Mouse (Mus musculus) embryo, embryonic 10 days (tissue): ENCODE measurements around the gene Gys1.
"Not testable (repeated sequence)": the region's sequence is repeated elsewhere in the genome, so short reads cannot be mapped to it uniquely, and the experiment has no call there.

Source experiments
- DNase-seq: peaks from one replicate; pipeline ENCODE4 v3.0.0-alpha.2; 2015; ENCODE audit warnings: low spot score

Gys1 gene

DNA sequence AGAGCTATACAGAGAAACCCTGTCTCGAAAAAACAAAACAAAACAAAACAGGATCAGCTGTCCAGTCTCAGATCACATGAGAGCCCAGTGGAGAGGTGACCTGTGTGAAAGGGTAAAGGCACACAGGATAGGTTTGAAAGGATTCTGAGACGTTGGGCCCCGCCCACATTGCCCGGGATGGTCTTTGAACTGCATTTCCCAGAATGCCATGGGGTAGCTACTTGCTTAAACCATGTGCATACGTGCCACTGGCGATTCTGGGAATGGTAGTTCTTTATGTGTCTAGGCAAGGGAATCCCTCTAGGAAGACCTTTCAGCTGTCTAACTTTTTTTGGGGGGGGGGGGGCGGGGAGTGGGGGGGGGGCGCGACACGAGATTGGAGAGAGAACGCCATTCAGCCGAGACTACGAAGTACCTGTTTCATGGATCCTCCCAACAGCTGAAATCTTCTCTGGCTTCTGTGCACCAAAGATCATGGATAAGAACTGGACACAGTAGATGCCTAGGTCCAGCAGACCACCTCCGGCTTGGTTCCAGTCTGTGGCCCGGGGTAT, 46.8 kb downstream of the Gys1 start, which contains the start of gene Tulp2:
Gene Tulp2 (plus strand): TSS at position 504 of the 554 bp plus-strand sequence.
- peak; percentile 80 for DNase-seq

DNA sequence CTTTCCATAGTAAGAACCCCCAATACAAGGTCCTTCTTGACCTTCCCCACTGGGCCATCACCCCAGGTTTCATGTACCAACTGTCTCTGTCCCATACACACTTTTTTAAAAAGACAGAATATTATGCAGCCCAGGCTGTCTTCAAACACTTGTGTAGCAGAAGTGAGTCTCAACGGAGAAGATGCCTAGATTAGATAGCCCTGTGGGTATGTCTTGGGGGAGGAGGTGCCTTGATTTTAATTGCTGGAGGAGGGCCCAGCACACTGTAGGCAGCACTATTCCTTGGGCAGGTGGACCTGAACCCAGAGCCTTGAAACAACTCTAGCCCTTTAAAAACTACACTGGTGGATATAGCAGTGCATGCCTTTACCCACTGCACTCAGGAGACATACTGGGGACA, 47.5 kb downstream of the Gys1 start:
- DNase-seq = no peak

DNA sequence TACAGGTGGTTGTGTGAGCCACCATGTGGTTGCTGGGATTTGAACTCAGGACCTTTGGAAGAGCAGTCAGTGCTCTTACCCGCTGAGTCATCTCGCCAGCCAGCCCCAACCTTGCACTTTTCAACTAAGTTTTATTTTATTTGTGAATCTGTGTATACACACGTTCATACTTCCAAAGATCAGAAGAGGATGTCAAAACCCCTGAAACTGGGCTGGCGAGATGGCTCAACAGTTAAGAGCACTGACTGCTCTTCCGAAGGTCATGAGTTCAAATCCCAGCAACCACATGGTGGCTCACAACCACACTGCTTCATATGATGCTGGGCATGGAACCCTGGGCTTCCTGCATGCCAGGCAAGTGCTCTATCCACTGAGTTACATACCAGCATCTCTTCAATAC, 50.3 kb downstream of the Gys1 start:
- not testable (repeated sequence) for DNase-seq

DNA sequence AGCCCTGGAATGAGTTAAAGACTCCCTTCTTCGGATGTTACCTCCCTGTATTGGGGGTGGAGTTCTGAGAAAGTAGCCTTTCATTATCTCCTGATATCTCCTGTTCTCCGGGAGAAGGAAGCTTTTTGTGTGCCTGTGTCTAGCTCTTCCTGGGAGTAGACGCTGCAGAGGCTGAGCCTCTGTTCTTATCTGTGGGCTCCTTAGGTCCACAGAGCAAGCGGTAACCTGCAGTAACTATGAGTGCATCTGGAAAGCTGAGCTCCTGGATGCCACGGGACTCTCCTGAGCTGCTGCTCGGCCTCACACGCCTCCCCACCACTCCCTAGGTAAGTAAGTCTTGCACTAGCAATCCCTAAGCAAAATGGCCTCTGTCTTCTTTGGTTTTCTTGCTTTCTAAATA, 51.5 kb downstream of the Gys1 start:
- DNase-seq = no peak

DNA sequence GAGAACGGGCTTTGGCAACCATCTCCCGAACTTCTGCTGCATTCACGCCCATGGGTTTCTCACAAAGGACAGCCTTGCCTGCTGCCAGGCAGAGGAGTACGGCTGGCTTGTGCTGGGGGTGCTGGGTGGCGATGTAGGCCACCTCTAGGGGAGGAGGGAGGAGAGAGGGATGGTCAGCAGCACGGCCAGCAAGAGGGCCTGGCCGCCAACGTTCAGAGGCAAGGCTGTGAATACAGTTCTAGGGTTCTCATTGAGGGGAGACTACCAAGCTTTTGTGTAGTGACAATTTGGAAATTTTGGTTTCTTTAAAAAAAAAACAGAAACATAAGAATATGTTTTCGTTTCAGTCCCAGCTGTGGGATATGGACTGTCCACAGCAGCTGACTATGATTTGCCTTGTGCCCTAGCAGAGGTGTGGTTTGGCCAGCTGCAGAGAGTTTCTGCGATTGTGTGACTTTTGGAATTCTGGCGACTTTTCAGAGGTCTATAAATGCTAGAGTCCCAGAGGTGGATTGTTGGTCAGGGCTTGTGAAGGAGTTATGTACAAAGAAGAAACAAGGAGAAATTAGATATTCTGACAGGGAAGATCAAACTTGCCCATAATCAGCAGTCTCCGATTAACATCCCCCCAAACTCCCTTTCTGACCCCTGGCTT, 52.2 kb downstream of the Gys1 start, which contains the start of gene Gm45808:
Gene Gm45808 (minus strand): TSS at position 51 of the 655 bp plus-strand sequence.
- no peak for DNase-seq

DNA sequence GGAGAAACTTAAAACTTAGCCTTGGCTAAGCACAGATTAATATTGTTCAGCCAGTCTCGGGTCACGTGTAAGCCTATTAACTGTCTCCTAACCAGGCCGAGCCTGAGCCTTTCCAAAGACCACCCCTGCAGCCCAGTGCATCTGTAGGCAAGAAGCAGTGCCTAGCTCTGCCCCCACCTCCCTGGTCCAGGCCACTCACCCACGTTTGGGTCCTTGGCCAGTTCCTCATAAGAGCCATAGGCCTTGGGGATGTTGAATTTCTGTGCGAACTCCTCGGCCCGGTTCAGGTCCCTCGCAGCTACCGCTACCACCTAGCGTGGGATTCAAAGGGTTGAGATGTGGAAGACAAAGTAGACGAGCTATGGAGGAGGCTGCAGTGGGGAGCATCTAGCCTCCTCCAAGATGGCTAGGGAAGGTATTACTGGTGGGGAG, 53.2 kb downstream of the Gys1 start:
- peak; percentile 32 for DNase-seq

DNA sequence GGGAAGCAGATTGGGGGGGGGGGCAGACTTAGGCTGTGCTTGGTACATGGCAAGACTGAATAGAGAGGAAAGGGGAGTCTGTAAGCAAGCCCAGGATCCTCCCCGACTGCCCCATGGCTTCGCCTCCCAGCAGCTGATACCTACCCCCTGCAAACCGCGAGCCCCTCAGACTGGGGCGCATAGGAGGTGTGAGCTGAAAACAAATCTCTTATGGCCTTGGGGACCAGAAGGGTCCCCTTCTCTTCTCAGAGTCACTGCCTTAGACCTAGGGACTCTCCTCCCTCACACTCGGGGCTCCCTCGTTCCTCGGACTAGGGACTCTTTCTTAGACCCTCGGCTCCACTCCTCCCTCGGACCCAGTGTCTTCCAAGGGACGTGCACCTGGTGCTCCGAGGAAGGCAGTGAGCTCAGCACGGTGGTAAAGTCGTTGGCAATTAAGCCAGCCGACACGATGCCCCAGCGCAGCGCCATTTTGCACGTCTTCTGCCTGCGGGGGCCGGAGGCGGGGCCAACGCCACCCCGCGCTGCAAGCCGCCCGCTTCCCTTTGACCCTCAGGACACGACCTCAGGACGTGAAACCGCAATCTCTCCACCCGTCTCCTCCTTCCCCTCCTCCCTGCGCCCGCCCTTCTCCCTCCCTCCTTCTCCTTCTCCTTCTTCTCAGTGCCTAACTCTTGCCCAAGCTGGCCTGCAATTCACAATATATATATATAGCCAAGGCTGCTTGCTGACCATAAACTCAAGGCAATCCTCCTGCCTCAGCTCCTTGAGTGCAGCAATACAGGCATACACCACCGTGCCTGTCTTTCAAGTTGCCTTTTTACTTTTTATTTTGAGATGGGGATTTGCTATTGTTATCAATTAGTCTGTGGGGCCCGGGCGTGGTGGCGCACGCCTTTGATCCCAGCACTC, 53.9 kb downstream of the Gys1 start, which contains the start of gene Dhdh:
Gene Dhdh (minus strand): TSS at position 513 of the 912 bp plus-strand sequence.
- DNase-seq = peak; percentile 82

DNA sequence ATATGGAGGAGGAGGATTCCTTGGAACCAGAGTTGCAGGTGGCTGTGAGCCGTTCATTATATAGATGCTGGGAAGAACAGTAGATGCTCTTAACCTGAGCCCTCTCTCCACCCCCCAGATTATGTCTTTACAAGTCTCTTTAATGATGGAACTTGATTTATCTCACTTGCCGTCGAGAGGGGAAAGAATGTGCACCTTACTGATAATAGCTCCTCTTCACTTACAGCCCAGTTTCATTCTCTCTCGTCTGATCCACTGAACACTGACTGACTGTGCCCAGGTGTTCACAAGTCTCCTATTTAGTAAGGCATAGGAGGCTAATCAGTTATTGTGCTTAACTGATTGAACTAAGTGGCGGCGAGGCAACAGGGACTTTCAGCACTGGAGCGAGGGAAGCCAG, 54.9 kb downstream of the Gys1 start:
- no peak for DNase-seq

DNA sequence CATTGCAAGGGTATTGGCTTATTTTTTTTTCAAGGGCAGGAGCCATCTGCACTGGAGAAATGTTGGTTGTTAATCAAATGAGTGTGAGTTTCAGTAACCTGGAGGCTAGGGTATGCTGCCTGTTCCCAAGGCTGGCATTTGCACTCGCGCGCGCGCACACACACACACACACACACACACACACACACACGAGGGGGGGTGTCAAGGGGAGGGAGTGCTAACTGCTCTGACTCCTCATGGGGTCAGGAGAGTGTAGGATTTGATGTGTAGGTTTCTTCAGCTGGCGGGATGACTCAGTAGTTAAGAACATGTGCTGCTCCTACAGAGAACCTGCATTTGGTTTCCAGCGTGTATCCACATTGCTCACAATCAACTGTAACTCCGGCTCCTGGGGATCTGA, 56.2 kb downstream of the Gys1 start:
- peak; percentile 44 for DNase-seq

DNA sequence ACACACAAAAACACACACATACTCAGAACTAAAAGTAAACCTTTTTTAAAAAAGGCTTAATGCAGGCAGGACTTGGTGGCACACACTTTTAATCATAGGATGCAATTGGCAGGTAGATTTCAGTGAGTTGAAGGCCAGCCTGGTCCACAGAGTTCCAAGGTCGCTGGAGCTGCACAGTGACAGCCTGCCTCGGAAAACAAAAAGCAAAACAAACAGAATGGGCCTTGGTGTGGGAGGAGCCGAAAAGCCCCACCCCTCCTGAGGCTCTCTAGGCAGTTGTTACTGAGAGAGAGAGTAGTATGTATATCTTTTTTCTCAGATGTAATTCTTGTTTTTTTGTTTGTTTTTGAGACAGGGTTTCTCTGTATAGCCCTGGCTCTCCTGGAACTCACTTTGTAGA, 56.6 kb downstream of the Gys1 start:
- no peak for DNase-seq

DNA sequence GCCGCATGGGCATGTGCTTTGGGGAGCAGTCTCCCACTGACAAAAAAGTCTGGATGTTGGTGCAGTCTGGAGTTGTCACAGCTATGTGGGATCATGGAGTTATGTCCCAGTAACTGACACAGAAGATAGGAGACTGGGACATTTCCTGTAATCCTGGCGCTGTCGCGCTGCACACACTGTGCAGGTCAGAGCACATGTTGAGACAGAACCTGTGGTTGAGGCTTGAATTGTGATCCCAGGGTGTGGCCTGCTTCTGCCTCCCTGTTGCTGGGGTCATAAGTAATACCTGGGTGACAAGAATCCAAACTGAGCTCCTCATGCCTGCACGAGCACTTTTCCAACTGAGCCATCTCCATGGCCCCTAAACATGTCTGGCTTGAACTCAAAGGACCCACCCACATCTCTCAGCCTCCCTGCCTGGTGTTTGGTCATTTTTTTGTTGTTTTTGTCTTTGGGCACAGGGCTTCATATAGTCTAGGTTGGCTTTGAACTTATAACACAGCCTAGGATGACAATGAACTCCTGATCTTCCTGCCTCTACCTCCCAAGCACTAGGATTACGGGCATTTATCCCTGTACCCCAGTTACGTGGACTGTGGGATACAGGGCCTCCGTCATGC, 57.7 kb downstream of the Gys1 start:
- no peak for DNase-seq

DNA sequence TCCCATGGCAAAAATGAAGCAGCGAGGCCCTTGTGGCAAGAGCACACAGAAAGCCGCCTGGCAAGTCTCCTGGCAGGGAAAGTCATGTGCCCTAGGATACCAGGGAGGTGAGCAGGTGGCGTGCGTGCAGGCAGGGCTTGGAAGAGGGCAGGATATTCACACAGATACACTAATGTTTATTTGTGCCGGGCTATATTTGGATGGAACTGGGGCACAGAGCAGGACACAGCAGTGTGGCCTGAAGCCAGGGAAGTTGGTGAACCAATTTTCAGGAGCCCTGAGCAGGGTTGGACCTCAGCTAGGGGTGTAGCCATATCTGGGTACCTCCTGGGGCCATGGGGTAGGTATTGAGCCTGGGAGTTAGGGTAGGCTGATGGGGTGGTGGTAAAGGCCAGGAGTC, 58.3 kb downstream of the Gys1 start:
- DNase-seq = no peak

DNA sequence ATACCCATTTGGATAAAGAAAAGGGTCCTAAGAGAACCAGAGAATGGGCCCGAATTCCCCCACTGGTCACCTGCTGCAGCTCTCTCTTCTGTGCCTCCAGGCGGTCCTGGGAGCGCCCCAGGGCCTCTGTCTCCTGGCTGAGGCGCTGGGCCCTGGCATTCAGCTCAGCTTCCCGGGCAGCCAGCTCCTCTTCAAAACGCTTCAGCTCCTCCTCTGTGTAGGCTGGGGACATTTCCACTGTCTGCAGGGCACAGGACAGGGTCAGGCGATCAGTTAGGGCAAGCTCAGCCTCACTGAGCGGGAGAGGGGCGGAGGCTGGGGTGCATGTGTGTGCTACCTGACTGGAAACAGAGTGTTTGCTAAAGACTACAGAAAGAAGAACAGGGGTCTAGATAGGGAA, 59.9 kb downstream of the Gys1 start:
- no peak for DNase-seq

DNA sequence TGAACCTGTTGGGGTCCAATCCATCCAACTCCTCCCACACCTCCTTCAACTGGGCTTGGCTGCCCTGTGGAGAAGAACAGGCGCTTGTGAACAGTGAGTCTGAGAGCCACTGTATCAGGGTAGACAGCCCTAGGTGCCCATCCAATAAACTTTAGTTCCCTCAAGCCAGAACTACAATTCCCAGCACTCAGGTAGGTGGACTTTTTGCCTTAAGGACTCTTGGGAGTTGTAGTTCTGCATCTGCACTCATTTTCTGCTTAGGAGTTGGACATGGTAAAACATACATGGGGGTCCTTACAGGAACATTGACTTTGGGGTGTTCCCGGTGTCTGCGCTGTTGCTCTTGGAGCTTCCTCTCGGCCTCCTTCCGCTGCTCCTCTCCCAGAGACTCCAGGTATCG, 63.8 kb downstream of the Gys1 start:
- DNase-seq = no peak
